Comparison of ENCODE assay signal across 8 mouse cellular contexts in genomic region chr5:140948009-140948408, GRCm38 (mm10). TPM values are rescaled to one million over a fixed set of nuclear protein-coding genes. Genes with fewer than 3 reads are reported as not detected.
A peak's percentile ranks its signal among the peaks of the same experiment; 100 is the strongest.
DNase-seq lines count a peak whose midpoint lies in the region; ATAC-seq and TF ChIP-seq lines count a peak whose summit lies in the region.

No protein-coding gene starts in this region.

- no peak overlapping the region for H3K27ac ChIP-seq in forebrain, embryonic 16.5 days (ENCODE audit: low read length)
- H3K27ac ChIP-seq in cerebellum, adult 2 months (ENCODE audit: insufficient read depth, low read length): no peak overlapping the region
- no peak overlapping the region for H3K27ac ChIP-seq in embryonic facial prominence, embryonic 10.5 days (replicated peaks)

- 0 out of 2 replicates have a peak, but pooled peaks cover 3% of the 10 kb centered on the region for H3K9me3 ChIP-seq in forebrain, embryonic 16.5 days (ENCODE audit: control insufficient read depth, low read length)
- no peaks in the 10 kb centered on the region for H3K9me3 ChIP-seq in embryonic facial prominence, embryonic 10.5 days

- no peaks in the 10 kb centered on the region for H3K36me3 ChIP-seq in forebrain, embryonic 16.5 days (ENCODE audit: control insufficient read depth, insufficient read depth)
- no peaks in the 10 kb centered on the region for H3K36me3 ChIP-seq in embryonic facial prominence, embryonic 10.5 days (replicated peaks)

- no peak for ATAC-seq in forebrain, embryonic 16.5 days

- WGBS in forebrain, embryonic 16.5 days: 68% methylated on average over 10 of the region's 10 CpGs
- WGBS in cerebellum, adult 2 months: 57% methylated on average over 10 of the region's 10 CpGs
- WGBS in embryonic facial prominence, embryonic 10.5 days: 87% methylated on average over 10 of the region's 10 CpGs

- H3K4me3 ChIP-seq in forebrain, embryonic 16.5 days (replicated peaks; ENCODE audit: low read length): no peak overlapping the region
- no peak overlapping the region for H3K4me3 ChIP-seq in cerebellum, adult 2 months (replicated peaks; ENCODE audit: insufficient read depth, low read depth, low read length)
- H3K4me3 ChIP-seq in embryonic facial prominence, embryonic 10.5 days: no peak overlapping the region

- no peaks in the 10 kb centered on the region for H3K4me1 ChIP-seq in forebrain, embryonic 16.5 days (replicated peaks; ENCODE audit: control insufficient read depth, insufficient read depth, low read length)
- H3K4me1 ChIP-seq in cerebellum, adult 2 months (ENCODE audit: control insufficient read depth, insufficient read depth, low read length): no peaks in the 10 kb centered on the region
- no peaks in the 10 kb centered on the region for H3K4me1 ChIP-seq in embryonic facial prominence, embryonic 10.5 days

- H3K9ac ChIP-seq in forebrain, embryonic 16.5 days (replicated peaks; ENCODE audit: low read depth, low read length): no peak overlapping the region

- TF ChIP-seq POLR2A in cerebellum, adult 2 months (IDR thresholded peaks at IDR 0.05; ENCODE audit: borderline replicate concordance, insufficient read depth, low read length): no peak

- no peak overlapping the region for H3K4me2 ChIP-seq in forebrain, embryonic 16.5 days (ENCODE audit: low read length)

- TF ChIP-seq CTCF in cerebellum, adult 2 months (IDR thresholded peaks at IDR 0.05; ENCODE audit: borderline replicate concordance, insufficient read depth, low read depth, low read length): no peak

- peaks cover 14% of the 10 kb centered on the region; the same call in 1 of the 2 replicates for H3K27me3 ChIP-seq in forebrain, embryonic 16.5 days (replicated peaks; ENCODE audit: control insufficient read depth, insufficient read depth, low read length)
- H3K27me3 ChIP-seq in cerebellum, adult 2 months (ENCODE audit: control insufficient read depth, insufficient read depth, low read length): no peaks in the 10 kb centered on the region
- no peaks in the 10 kb centered on the region for H3K27me3 ChIP-seq in embryonic facial prominence, embryonic 10.5 days (replicated peaks; ENCODE audit: low read depth, poor library complexity, severe bottlenecking)

- intact Hi-C loops in gastrocnemius, postnatal 14 days (cut with DNase I; ENCODE audit: low total_unique reads): no loop called here

- DNase-seq in gastrocnemius, postnatal 14 days: peak; percentile 16
- no peak for DNase-seq in gastrocnemius, adult 18-20 months (ENCODE audit: low spot score)
- DNase-seq in heart, adult 18-20 months: peak; percentile 3 to 43
- peak; percentile 54 to 61 for DNase-seq in layer of hippocampus, postnatal 14 days (ENCODE audit: low spot score in 2 of 2)
- DNase-seq in right cerebral cortex, postnatal 10 days (ENCODE audit: low spot score in 2 of 2): peak; percentile 85 to 87
- DNase-seq in cerebellum, adult 2 months: no peak
- no peak for DNase-seq in embryonic facial prominence, embryonic 10.5 days (ENCODE audit: low spot score)

RNA-seq across cellular contexts. Expression of gene Card11, which starts 52.4 kb away (rescaled TPM):
- total RNA-seq in gastrocnemius, postnatal 14 days (2021): under 1 TPM; 0.07 to 0.08 TPM
- total RNA-seq in gastrocnemius, adult 18-20 months (2021): under 1 TPM; 0.43 to 0.55 TPM
- 1 to 10 TPM in 1 of 2 experiments, under 1 TPM in 1; 0.30 to 1.7 TPM for total RNA-seq in heart, adult 18-20 months (2021)
- under 1 TPM; 0.21 to 0.39 TPM for total RNA-seq in layer of hippocampus, postnatal 14 days (2021)
- 0.05 TPM in 1 of 2 replicates, not detected in the other for polyA plus RNA-seq in forebrain, embryonic 16.5 days (2015; fragmentation: Nextera tagmentation; extraction: Ambion mirVana)
- polyA plus RNA-seq in cerebellum, adult 2 months (2012; rRNA removed): 0.25 and 0.44 TPM in 2 replicates
- 0.04 and 0.09 TPM in 2 replicates for polyA plus RNA-seq in embryonic facial prominence, embryonic 10.5 days (2016; fragmentation: Nextera tagmentation; extraction: Ambion mirVana)

Comparison
In these comparisons a context has a peak if more than half of its experiments do, and no peak if none do; other contexts are left out.
1. DNase-seq: peak in gastrocnemius, postnatal 14 days (single experiment), heart, adult 18-20 months (2 of 2), layer of hippocampus, postnatal 14 days (2 of 2) and right cerebral cortex, postnatal 10 days (2 of 2); none in gastrocnemius, adult 18-20 months (single experiment), cerebellum, adult 2 months (0 of 2) and embryonic facial prominence, embryonic 10.5 days (single experiment).